Mouse (Mus musculus): ENCODE data around the gene Mmp27.
A peak's percentile ranks its signal among the peaks of the same experiment; 100 is the strongest.

The Mmp27 gene

GRCm38 (mm10) chr9:7571162-7571561 is at the start of gene Mmp27:
TSS of gene Mmp27 (plus strand) at chr9:7571396.
- no peak for DNase-seq (ENCODE audit: low spot score)

DNA sequence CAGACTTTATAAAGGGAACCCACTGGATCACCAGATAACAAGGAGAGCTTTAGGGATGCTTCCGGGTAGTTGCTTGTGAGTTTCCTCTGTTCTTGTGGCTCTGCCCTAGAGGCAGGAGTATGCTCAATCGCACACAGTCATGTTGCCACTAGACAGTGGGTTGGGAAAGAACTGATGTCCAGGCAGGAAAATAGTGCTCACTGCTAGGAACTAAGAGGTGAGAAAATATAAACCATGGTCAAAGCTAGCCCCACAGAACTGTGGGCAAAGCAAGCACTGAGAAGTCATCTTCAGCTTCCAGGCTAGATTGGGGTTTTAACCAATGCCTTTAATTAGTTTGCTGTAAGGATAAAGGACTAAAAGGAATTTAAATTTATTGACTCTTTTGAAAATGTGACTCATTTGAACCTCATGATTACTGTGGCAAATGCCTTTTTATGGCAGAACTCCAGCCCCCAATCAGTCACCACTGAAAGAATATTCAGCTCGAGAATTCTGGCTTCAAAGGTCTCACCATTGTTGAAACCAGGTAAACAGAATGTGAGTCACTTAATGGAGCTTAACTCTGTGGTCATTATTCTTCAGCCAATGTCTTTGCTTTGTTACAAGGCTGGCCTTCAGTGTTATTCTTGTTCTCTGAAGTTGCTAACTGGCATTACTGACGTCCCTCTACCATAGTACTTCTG is 44.8 kb upstream of the Mmp27 start:
- no peak for DNase-seq (ENCODE audit: low spot score)

DNA sequence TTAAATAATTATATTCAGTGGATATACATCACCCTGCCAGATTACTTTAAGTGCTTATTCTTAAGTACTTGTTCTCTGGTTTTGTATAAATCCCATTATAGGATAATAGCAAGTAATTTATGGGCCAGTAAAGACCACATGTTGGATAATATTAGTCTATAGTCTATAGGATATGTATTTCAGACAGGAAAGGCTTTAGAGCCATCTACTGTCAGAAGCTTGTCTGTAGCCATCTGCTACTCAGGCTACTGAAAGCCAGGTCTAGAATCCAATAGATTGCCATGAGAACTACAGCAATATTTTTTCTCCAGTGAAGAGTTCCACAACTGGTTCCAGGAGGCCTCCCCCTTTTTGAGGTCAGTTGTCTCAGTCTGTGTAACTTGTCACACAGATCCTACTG is 28.4 kb upstream of the Mmp27 start:
- DNase-seq (ENCODE audit: low spot score) = no peak

DNA sequence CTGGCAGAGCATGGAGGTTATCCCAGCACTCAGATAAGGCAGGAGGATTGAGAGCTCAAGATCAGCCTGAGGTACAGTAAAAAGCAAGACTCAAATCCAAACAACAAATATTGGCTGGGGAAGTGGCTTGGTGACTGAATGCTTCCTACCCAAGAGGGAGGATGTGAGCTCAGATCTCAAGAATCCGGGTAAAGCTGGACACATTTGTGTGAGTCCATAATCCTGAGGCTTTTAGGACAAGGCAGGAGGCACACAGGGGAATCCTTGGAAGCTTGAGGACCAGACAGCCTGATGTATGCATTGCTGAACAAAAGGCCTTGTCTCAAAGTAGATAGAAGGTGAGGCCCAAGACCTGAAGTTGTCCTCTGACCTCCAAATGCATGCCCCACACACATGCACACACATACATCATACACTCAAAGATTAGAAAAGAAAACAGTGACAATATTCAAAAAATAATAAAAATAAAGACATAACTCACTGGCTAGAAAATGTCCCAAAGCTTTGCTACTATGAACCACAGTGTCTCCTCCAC is 26.2 kb upstream of the Mmp27 start:
- DNase-seq (ENCODE audit: low spot score) = no peak

DNA sequence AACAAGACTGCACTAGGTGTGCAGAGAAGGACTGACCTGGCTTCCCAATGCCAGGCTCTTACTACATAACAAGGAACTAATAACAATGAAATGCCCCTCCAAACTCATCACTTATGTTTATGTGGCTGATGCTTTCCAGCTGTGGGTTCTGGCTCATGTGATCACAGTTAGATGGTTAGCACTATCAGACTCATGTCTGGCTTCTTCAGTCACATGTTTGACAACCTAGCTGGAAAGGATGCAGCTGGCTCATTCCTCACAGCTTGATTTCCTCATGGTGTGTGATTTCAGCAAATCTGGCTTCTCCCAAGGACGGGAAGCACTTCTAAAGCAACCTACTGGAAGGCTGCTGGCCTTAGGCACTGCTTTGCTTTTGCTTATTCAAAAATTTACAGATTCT is 25.7 kb upstream of the Mmp27 start:
- DNase-seq (ENCODE audit: low spot score) = no peak

GRCm38 (mm10) chr9:7545920-7546319 is 25.3 kb upstream of the Mmp27 start:
- no peak for DNase-seq (ENCODE audit: low spot score)

DNA sequence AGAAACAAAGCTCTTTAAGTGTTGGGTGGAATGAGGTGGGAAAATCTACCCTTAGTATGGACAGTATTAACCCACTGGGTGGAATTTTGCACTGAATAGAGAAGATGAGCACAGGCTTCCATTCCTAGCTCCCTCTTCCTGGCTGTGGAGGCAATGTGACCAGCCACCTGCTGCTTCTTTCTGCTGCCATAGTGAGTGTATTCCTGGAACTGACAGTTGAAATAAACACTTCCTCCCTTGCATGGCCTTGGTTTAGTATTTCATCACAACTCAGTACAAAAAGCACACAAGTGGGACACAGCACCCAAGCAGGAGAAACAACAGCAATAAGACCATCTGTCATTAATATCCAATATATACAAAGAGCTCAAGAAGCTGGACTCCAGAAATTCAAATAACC is 19.3 kb upstream of the Mmp27 start:
- DNase-seq (ENCODE audit: low spot score) = no peak

GRCm38 (mm10) chr9:7553536-7553935 is 17.7 kb upstream of the Mmp27 start:
- no peak for DNase-seq (ENCODE audit: low spot score)

DNA sequence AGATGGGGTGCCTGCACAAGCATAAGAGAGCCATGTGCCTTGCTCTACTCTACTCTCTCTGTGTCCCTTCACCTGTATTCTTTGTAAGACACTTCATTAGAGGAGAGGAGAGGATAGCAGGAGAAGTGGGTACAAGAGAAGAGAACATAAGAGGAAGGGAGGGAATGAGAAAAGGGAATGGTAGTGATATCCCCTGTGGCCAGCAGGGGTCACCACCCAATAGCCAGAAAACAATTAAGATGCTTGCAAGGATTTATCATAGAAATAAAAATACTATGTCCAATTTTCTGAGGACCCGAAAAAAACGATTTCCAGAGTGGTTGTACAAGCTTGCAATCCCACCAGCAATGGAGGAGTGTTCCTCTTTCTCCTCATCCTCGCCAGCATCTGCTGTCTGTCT is 16.8 kb upstream of the Mmp27 start:
- DNase-seq (ENCODE audit: low spot score) = no peak

- no peak for DNase-seq (ENCODE audit: low spot score)
Observed at GRCm38 (mm10) chr9:7558221-7559017, 12.8 kb upstream of the Mmp27 start, which contains the start of gene Mmp8. TSS of gene Mmp8 (plus strand) at chr9:7558456.

DNA sequence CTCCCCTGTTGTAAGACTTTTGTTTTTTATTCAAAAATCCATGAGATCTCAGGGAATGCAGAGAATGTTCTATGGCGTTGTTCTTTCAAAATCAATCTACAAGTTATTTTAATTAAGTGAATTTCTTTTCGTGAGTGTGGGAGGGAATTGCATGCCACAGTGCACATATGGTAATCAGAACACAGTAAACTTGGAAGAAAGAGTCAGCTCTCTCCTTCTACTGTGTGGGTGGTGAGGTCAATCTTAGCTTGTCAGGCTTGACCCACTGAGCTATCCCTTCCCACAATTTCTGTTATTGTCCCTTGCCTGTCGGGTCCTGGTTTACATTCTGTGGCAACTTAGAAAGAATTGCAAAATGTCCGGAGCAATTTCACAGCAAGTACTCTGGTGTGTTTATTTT is 11.2 kb upstream of the Mmp27 start:
- DNase-seq (ENCODE audit: low spot score) = no peak

DNA sequence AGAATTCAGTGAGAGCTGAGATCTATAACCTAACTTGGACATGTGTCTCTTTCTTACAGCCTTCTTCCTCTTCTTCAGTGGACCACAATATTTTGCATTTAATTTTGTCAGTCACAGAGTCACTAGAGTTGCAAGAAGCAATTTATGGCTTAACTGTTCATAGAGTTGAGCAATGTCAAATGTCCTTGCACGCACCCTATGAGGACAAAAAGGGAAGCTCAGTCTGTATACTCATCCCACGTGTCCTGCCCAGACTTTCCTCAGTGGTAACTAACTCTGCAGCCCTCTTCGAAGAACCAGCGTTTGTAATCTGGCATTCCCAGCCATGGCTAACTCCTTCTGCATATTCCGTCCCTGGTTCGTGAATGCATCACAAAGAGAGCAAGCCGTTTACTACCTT is 3.8 kb upstream of the Mmp27 start:
- DNase-seq (ENCODE audit: low spot score) = no peak

- DNase-seq (ENCODE audit: low spot score) = no peak
Observed at GRCm38 (mm10) chr9:7567923-7568322, 3.3 kb upstream of the Mmp27 start.

DNA sequence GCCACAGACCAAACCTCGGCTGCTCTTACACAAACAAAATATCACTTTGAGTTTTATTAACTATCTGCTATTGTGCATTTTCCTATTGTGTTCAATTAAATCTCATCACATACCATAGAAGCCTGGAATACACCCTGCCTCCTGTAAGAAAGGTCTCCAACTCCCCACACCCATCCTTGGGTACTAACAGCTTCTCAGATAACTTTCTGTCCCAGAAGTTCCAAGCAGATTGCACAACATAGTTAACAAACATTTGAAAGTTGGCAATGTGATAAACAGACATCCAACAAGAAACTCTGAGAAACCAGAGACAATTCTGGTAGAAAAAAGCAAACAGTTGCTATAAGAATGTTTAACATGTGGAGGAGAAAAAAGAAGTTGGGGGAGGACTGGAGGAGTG is 711 bp upstream of the Mmp27 start:
- DNase-seq (ENCODE audit: low spot score) = no peak

GRCm38 (mm10) chr9:7572188-7572587 is 992 bp downstream of the Mmp27 start:
- no peak for DNase-seq (ENCODE audit: low spot score)

DNA sequence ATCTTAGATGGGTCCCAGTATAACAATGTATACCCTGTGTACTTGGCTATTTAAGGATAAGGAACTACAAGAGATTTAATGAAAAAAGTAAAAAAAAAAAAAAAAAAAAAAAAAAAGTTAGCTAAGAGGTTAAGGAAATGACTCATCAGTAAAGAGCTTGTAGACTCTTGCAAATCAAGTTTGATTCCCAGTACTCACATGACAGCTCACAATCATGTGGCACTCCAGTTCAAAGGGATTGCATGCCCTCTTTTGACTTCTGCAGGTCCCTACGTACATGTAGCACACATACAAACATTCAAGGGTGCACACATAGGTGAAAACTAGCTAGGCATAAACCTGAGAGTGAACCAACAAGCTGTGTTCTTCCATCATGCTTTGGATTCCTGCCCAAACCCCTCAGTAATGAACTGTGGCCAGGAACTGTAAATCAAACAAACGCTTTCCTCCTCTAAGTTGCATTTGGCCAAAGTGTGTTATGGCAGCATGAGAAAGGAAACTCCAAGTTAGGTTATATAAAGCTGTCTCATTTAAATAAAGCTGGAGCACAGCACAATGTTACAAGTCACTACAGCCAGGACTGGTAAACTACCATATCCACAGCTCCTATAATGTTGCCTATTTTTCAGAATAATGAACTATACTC is 1.6 kb downstream of the Mmp27 start:
- DNase-seq (ENCODE audit: low spot score) = no peak

- DNase-seq (ENCODE audit: low spot score) = no peak
Observed at GRCm38 (mm10) chr9:7575526-7575925, 4.3 kb downstream of the Mmp27 start.

DNA sequence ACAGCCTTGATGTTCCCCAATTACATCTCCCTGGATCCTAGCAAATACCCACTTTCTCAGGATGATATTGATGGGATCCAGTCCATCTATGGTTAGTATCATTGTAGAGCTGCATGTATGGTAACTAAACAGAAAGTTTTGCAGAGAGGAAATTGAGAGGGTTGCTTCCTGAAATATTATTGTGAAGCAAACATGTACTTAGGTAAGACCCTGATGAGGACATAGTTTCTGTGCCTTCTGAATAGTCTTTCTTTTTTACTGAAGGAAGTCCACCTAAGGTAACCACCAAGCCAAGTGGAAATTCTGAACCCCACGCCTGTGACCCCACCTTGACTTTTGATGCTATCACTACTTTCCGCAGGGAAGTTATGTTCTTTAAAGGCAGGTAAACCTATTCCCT is 6.2 kb downstream of the Mmp27 start:
- DNase-seq (ENCODE audit: low spot score) = no peak

GRCm38 (mm10) chr9:7590063-7590462 is 18.9 kb downstream of the Mmp27 start:
- no peak for DNase-seq (ENCODE audit: low spot score)

GRCm38 (mm10) chr9:7593272-7593812 is 22.1 kb downstream of the Mmp27 start:
- DNase-seq (ENCODE audit: low spot score) = no peak

GRCm38 (mm10) chr9:7594816-7595540 is 23.8 kb downstream of the Mmp27 start:
- peak; percentile 72 for DNase-seq (ENCODE audit: low spot score)

Measured in testis, postnatal 14 days (tissue).